Mouse (Mus musculus): Measurements from ENCODE around the gene Abca17. TPM values are rescaled to one million over a fixed set of nuclear protein-coding genes. Genes with fewer than 3 reads are reported as not detected.

The Abca17 gene
- total RNA-seq, 2 experiments from 2014 or later: 1.4 to 1.9 TPM

DNA sequence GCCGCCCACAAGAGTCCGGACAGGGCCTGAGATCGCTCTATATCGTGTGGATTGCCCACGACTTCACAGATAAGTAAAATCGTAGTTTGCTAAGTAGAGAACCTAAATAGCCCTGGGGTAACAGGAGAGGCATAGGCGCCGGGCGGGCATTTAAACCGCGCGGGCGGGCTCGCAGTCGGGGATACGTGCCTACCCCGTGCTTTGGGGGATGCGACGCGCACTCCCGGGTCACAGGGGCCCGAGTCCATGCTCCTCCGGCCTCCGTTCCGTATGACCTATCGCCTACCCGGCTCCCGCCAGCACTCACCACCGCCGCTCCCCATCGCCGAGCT, 99.9 kb downstream of the Abca17 start:
- DNase-seq: no peak
- intact Hi-C loops (cut with DNase I): no loop called here

DNA sequence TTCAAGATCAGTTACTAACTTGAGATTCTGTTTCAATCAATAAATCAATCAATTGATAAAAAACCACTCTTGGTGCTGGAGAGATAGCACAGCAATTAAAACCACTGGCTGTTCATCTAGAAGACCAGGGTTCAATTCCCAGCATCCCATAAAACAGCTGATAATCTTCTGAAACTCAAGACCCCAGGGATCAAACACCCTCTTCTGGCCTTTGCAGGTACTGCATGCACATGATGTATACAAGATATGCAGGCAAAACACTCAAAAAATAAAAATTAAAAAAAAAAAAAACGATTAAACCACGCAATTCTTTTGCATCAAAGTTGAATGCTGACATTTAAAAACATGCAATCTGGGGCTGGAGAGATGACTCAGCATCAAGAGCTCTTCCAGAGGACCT, 102.2 kb downstream of the Abca17 start:
- DNase-seq: no peak
- intact Hi-C loops (cut with DNase I): no loop called here

DNA sequence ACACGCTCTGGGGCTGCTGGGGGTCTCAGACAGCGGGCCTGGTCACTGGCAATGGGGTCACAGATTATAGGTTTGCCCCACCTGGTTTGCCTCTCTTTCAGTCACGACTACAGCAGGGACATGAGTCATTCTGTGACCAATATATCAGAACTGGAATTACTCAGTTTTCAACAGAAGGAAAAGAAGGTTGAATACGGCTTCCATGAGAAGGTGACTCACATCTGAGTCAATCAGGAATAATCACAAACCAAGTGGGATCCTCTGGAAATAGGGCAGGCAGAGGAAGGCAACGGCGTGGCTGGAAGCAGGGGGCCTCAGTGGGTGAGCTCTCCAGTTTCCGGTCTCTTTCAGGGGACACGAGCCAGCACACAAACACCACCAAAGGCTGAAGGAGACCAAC, 106.8 kb downstream of the Abca17 start:
- no peak for DNase-seq
- intact Hi-C loops (cut with DNase I): no loop called here

DNA sequence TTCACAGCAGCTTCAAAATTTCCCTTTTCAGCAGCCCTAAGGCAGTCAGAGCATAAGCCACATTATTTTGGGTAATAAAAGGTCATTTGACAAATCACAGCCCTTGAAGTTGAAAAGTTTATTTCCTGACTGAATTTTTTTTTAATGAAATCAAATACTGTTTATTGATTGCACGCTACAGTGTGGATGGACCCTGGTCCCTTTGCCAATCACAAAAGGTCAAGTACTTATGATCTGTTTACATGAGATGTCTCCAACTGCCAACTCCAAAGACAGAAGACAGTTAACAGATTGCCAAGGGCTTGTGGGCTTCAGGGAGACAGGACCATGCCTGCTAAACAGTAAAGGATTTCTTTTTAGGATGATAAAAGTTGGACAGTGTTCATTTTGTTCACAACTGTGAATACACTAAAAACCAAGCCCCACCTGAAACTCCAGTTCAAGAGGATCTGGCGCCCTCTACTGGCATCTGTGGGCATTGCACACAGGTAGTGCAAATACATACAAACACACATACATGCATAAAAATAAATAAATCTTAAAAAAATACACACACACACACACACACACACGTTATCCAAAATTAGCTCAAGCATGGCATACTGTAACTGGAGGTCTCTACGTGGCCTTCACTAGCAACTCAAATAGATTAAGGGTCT, 107.4 kb downstream of the Abca17 start:
- intact Hi-C loops (cut with DNase I): no loop called here
- DNase-seq: peak; percentile 55

DNA sequence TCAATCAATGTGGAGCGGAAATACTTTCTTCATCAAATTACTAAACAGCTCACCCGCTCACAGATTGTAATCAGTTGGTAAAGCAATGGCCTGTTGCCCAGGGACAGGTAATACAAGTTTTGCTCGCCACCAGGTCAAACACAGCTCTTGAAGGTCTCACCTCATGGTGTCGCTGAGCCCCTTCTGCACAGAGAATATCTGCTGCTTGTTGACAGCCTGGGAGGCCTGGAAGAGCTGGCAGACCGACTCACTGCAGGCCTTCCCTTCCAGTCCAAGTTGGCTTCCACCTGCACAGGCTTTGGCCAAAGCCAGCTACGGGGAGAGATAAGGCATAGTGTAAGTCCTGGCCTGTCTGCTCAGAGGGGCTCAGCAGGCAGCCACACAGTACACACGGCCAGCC, 113.9 kb downstream of the Abca17 start:
- intact Hi-C loops (cut with DNase I): no loop called here
- DNase-seq: no peak

DNA sequence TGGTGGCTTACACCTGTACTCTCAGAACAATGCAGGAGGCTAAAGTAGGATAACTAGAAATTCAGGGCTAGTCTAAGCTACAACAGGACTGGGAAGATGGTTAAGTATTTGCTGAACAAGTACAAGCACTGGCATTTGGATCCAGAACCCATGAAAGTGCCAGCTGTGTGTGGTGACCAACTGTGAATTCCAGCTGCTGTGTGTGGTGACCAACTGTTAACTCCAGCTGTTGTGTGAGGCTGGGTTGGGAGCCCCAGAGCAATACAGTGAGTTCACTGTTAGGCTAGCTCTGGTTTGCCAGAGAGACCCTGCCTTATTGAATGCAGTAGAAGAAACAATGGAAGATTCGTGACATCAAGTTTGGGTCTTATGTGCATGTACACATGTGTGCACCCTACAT, 114.4 kb downstream of the Abca17 start:
- DNase-seq: no peak
- intact Hi-C loops (cut with DNase I): no loop called here

DNA sequence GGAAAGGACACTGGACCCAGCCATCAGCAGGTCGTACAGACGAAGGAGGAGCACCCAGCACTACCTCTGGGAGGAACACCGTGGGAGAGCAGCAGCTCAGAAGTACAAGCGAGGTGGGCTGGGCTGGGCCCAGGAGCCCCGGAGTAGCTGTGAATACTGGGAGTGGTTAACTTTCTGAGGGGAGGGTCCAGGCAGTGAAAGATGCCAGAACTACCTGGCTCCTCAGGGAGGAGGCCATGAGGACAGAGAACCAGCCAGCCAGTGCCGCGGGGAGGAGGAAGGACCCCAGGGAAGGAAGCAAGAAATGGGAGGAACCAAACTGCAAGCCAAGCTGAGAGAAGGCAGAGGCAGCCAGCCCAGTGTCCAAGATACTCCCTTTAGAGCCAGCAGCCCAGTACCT, 122.9 kb downstream of the Abca17 start:
- DNase-seq: no peak
- intact Hi-C loops (cut with DNase I): no loop called here

DNA sequence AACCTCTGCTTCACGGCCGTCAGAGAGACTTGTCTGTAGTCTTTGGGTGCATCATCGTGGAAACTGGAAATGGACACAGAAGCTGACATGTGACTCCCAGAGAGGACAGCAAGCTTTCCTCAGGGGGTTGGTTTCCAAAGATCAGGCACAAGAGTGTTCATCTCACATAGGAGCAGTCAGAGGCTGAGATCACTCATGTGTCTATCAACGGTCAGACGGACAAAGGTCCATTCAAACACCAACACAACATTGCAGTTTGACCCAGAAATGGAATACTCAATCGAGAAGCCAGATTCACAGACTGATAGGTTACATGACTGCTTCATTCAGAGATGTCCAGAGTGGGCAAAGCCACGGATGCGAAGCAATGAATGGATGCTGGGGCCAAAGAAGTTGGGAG, 124.1 kb downstream of the Abca17 start:
- intact Hi-C loops (cut with DNase I): no loop called here
- no peak for DNase-seq

DNA sequence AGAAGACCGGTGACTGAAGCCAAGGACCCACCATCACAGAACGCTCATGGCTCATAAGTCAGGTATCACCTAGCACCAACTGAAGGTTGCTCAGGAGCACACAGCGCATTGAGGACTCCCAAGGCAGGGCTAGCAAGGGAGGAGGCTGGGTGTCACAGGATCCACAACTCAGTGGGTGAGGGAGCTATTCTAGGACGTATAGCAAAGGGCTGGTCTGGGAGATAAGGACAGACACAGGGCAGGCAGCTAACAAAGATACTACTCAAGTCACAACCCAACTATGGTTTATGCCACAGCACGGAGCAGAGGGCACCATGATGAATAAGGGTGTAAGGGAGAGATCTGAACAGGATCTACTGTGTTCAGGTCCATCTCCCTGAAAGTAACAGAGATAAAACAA, 125.0 kb downstream of the Abca17 start:
- intact Hi-C loops (cut with DNase I): no loop called here
- DNase-seq: no peak

DNA sequence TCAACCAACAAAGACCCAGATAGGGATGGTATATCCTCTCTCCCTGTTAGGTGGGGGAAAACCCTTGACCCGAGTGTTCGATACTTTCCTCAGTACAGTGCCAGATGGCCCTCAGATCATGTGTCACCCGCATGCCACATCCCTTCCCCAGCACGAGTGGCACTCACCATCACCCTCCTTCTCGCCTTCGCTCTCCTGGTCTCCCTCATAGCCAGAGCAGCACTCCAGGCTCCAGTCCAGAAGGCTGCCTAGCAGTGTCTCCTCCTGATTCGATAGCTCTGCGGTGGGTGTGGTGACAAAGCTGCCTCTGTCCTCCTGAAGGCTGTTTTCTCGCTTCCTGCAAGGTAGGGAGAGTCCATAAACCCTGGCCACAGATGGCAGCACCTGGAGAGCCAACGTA, 126.1 kb downstream of the Abca17 start:
- intact Hi-C loops (cut with DNase I): no loop called here
- no peak for DNase-seq

DNA sequence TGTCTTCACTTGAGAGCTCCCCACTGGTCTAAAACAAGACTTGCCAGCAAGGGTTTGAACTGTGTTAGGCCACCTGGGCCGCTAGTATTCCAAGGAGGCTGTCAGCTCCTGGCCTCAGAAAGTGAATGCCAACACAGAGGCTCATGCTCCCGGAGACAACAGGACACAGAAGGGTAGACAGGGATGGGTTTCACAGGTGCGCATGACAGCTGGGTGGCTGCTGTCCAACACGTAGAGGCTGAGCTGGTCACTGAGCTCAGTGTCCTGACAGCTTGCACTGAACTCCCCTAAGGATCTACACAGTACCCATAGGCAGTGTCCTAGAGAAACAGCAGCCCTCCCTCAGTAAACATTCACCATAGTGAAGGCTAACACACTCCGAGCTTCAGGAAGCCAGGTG, 127.4 kb downstream of the Abca17 start:
- intact Hi-C loops (cut with DNase I): no loop called here
- no peak for DNase-seq

DNA sequence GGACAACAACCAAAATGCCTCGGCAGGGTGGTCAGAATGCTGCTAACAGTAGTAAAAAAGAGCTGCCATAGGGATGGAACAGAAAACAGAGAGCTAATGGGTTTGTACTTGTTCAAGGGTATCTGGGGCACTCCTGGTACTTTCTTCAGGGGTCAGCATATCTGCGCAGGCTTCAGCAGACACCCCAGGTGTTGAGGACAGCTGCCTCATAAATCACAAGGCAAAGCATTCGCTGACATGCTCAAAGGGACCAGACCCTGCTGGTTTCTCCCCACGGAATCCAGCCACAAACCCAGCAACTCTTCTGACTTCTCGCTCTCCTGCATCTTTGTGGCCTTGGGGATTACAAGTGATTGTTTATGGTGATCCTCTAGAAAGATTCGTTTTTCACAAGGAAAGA, 128.2 kb downstream of the Abca17 start:
- DNase-seq: no peak
- intact Hi-C loops (cut with DNase I): no loop called here

DNA sequence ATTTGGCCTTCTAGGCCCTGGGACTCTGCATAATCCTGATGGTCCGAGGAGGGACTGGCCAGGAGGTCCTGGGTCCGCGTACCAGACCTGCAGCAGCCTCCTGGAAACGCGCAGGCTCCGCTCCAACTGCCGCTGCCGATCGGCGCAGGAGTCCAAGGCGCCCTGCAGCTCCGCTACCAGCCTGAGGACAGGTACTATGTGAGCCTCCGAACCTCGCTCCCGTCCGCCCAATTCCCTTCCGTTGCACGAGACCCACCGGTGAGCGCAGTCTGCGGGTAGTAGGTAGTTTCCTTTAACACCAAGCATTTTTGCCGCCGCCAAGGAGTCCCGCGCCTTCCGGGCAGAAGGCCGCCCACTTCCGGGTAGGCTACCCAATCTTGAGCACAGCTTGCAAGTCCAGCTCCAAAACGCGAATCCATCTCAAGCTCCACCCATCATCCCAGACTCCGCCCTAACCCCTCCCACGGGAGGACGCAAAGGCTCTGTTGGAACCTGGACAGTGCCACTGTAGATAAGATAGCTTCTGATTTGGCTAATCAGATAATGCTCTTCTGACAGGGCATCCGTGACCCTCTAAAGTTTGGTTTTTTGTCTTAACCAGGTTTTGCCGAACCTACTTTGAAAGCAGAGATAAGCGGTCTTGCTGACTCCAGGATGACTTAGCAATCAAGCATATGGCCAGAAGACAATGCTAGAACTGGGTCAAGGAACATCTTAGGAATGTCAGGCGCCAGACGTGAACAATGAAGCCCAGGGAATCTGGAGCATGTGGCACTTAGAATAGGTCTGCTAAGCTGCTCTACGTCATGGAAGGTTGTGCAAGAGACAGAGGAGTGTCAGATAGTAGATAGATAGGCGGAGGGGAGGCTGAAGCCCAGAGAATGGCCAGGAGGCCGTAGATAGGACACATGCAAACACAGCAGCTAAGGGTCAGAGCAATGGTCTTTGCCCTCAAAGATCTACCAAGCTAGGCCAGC, 130.1 kb downstream of the Abca17 start, which contains the start of gene Tedc2:
TSS of gene Tedc2 (minus strand) at position 417 of the 977 bp plus-strand sequence.
- peak; percentile 91 for DNase-seq
- intact Hi-C loops (cut with DNase I): no loop called here

DNA sequence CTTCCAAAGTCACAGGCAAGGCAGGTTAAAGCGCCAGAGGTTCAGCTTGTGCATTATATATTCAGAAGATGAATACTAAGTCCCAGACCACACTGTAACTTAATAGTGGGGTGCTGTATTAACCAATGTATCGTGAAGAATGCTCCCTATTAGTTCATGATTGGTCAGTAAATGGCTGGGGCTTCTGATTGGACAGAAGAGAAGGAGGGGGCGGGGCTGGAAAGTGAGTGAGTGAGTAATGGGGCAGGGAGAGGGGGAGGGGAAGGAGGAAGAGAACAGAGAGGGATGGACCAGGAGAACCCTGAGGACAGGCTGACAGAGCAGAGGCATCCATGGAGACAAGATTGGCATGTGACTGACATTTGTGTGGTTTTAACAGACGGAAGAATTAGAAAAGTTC, 134.0 kb downstream of the Abca17 start:
- intact Hi-C loops (cut with DNase I): no loop called here
- no peak for DNase-seq

Small RNA genes within 50 kb of the gene (microRNA-seq; reads per million reads assigned to microRNA genes)
- gene Gm24427 (not detected), gene Mir5134 (3.0 reads per million, percentile 1 among the genes with 10 or more reads in this experiment), gene Mir6965 (1.5 reads per million)

Other genes with a start within 250 kb of the Abca17 start
- 10 to 100 TPM; 67.0 to 68.3 TPM for gene Pdpk1, start 200.1 kb downstream of the Abca17 start, total RNA-seq (2021)
- 10 to 100 TPM; 30.2 to 32.0 TPM for gene Amdhd2, start 187.3 kb downstream of the Abca17 start, total RNA-seq (2021)
- gene Atp6v0c, start 181.4 kb downstream of the Abca17 start, total RNA-seq (2021): 100 to 1,000 TPM; 770 to 834 TPM
- gene Tbc1d24, start 145.5 kb downstream of the Abca17 start, total RNA-seq (2021): 10 to 100 TPM; 82.8 to 91.5 TPM
- 10 to 100 TPM; 15.8 to 16.4 TPM for gene Ntn3, start 141.5 kb downstream of the Abca17 start, total RNA-seq (2021)
- gene Tedc2, start 130.2 kb downstream of the Abca17 start, total RNA-seq (2021): 10 to 100 TPM; 12.6 to 13.7 TPM
- 1 to 10 TPM; 9.1 to 9.8 TPM for gene Ccnf, start 99.6 kb downstream of the Abca17 start, total RNA-seq (2021)
- gene Abca3, start 882 bp upstream of the Abca17 start, total RNA-seq (2021): 100 to 1,000 TPM; 109 to 114 TPM
- 100 to 1,000 TPM; 204 to 208 TPM for gene Rnps1, start 63.5 kb upstream of the Abca17 start, total RNA-seq (2021)
- gene Eci1, start 75.6 kb upstream of the Abca17 start, total RNA-seq (2021): 10 to 100 TPM in 1 of 2 experiments, 1 to 10 TPM in 1; 9.4 to 11.5 TPM
- gene Dnase1l2, start 92.0 kb upstream of the Abca17 start, total RNA-seq (2021): 1 to 10 TPM; 7.1 to 8.5 TPM
- gene E4f1, start 119.2 kb upstream of the Abca17 start, total RNA-seq (2021): 10 to 100 TPM; 39.0 to 41.7 TPM
- 10 to 100 TPM; 45.3 to 45.9 TPM for gene Pgp, start 119.3 kb upstream of the Abca17 start, total RNA-seq (2021)
- gene Bricd5, start 122.8 kb upstream of the Abca17 start, total RNA-seq (2021): under 1 TPM; 0.54 to 0.92 TPM
- 10 to 100 TPM; 33.4 to 39.1 TPM for gene Mlst8, start 128.0 kb upstream of the Abca17 start, total RNA-seq (2021)
- gene Caskin1, start 137.5 kb upstream of the Abca17 start, total RNA-seq (2021): 100 to 1,000 TPM; 158 to 180 TPM
- 100 to 1,000 TPM; 166 to 172 TPM for gene Traf7, start 176.9 kb upstream of the Abca17 start, total RNA-seq (2021)
- gene Rab26, start 183.1 kb upstream of the Abca17 start, total RNA-seq (2021): 10 to 100 TPM; 12.2 to 12.5 TPM
- 10 to 100 TPM; 75.0 to 91.3 TPM for gene Pkd1, start 198.8 kb upstream of the Abca17 start, total RNA-seq (2021)

Data from left cerebral cortex, postnatal 4 days (tissue).